Mouse (Mus musculus): ENCODE measurements around the gene Slc25a25.
"Not testable (repeated sequence)": the region's sequence is repeated elsewhere in the genome, so short reads cannot be mapped to it uniquely, and the experiment has no call there.

Slc25a25 gene

GRCm38 (mm10) chr2:32450881-32451844 is at the start of gene Slc25a25:
Gene Slc25a25, minus strand, starts transcription at chr2:32451445.
- DNase-seq: peak; percentile 99

- DNase-seq: no peak
Measured at GRCm38 (mm10) chr2:32500461-32500860, 49.2 kb upstream of the Slc25a25 start.

GRCm38 (mm10) chr2:32499365-32499764 is 48.1 kb upstream of the Slc25a25 start:
- no peak for DNase-seq

- DNase-seq: no peak
Measured at GRCm38 (mm10) chr2:32496190-32496589, 44.9 kb upstream of the Slc25a25 start.

GRCm38 (mm10) chr2:32495185-32495726 is 44.0 kb upstream of the Slc25a25 start:
- no peak for DNase-seq

- no peak for DNase-seq
Measured at GRCm38 (mm10) chr2:32494522-32494921, 43.3 kb upstream of the Slc25a25 start.

GRCm38 (mm10) chr2:32493301-32493701 is 42.1 kb upstream of the Slc25a25 start:
- DNase-seq: no peak

GRCm38 (mm10) chr2:32492661-32493060 is 41.4 kb upstream of the Slc25a25 start:
- no peak for DNase-seq

GRCm38 (mm10) chr2:32490730-32491129 is 39.5 kb upstream of the Slc25a25 start:
- DNase-seq: not testable (repeated sequence)

- peak; percentile 80 for DNase-seq
Measured at GRCm38 (mm10) chr2:32488679-32489078, 37.4 kb upstream of the Slc25a25 start.

GRCm38 (mm10) chr2:32487124-32487623 is 35.9 kb upstream of the Slc25a25 start:
- DNase-seq: peak; percentile 97

GRCm38 (mm10) chr2:32486155-32486554 is 34.9 kb upstream of the Slc25a25 start:
- no peak for DNase-seq

GRCm38 (mm10) chr2:32485751-32486150 is 34.5 kb upstream of the Slc25a25 start:
- no peak for DNase-seq

GRCm38 (mm10) chr2:32484933-32485332 is 33.7 kb upstream of the Slc25a25 start:
- DNase-seq: no peak

- DNase-seq: no peak
Measured at GRCm38 (mm10) chr2:32483179-32483875, 32.1 kb upstream of the Slc25a25 start.

GRCm38 (mm10) chr2:32482351-32482750 is 31.1 kb upstream of the Slc25a25 start:
- DNase-seq: no peak

GRCm38 (mm10) chr2:32475361-32475760 is 24.1 kb upstream of the Slc25a25 start:
- DNase-seq: not testable (repeated sequence)

GRCm38 (mm10) chr2:32471681-32472061 is 20.4 kb upstream of the Slc25a25 start:
- DNase-seq: no peak

GRCm38 (mm10) chr2:32471001-32471680 is 19.9 kb upstream of the Slc25a25 start:
- DNase-seq: no peak

GRCm38 (mm10) chr2:32464212-32464891 is 13.1 kb upstream of the Slc25a25 start:
- DNase-seq: no peak

GRCm38 (mm10) chr2:32463773-32464172 is 12.5 kb upstream of the Slc25a25 start:
- no peak for DNase-seq

- no peak for DNase-seq
Measured at GRCm38 (mm10) chr2:32459657-32460056, 8.4 kb upstream of the Slc25a25 start.

All from right cerebral cortex, postnatal 14 days (tissue).